Mouse (Mus musculus) midbrain, embryonic 15.5 days (tissue): ENCODE measurements at regions not wholly inside any gene's neighbourhood (a gene's known extent, or its start where the extent isn't known, plus 50 kb on each side); places are given as distances from the start of the nearest gene placed in this dataset.

Experiments
- ATAC-seq: fragments of 200-750 bp; cut with Nextera tagmentation; replicated peaks from 2 replicates; pipeline ENCODE4 v1.8.0; 2017; ENCODE audit warnings: moderate TSS enrichment
- H3K27ac ChIP-seq: fragments of 300-500 bp; sonication (generic); 2 replicates; pipeline ENCODE4 v1.5.1; 2015; ENCODE audit warnings: mild to moderate bottlenecking, inconsistent platforms
- H3K27me3 ChIP-seq: fragments of 300-500 bp; sonication (generic); replicated peaks from 2 replicates; pipeline ENCODE4 v1.6.1; 2015; ENCODE audit warnings: inconsistent platforms
- H3K36me3 ChIP-seq: fragments of 300-500 bp; sonication (generic); replicated peaks from 2 replicates; pipeline ENCODE4 v1.6.1; 2015; ENCODE audit warnings: inconsistent platforms
- H3K4me1 ChIP-seq: fragments of 300-500 bp; sonication (generic); 2 replicates; pipeline ENCODE4 v1.6.1; 2015; ENCODE audit warnings: inconsistent platforms
- H3K4me2 ChIP-seq: fragments of 300-500 bp; sonication (generic); 2 replicates; pipeline ENCODE4 v1.6.1; 2015; ENCODE audit warnings: inconsistent platforms, mild to moderate bottlenecking, moderate library complexity
- H3K4me3 ChIP-seq: fragments of 300-500 bp; sonication (generic); 2 replicates; pipeline ENCODE4 v1.5.1; 2015; ENCODE audit warnings: mild to moderate bottlenecking, inconsistent platforms
- H3K9ac ChIP-seq: fragments of 300-500 bp; sonication (generic); 2 replicates; pipeline ENCODE4 v1.6.1; 2015; ENCODE audit warnings: mild to moderate bottlenecking, inconsistent platforms
- H3K9me3 ChIP-seq: fragments of 300-500 bp; sonication (generic); 2 replicates; pipeline ENCODE4 v1.6.1; 2016; ENCODE audit warnings: inconsistent platforms
- WGBS: fragments of 180-500 bp; shearing (Covaris S2); methylation state at CpG from one replicate; pipeline ENCODE4 v1.1.7; 2015; ENCODE audit warnings: mixed read lengths; 5-methylcytosine and 5-hydroxymethylcytosine counted together

GRCm38 (mm10) chr3:60138319-60138718 is 56.6 kb downstream of the Sucnr1 start:
- H3K9ac ChIP-seq = no peak overlapping the region
- H3K4me3 ChIP-seq = no peak overlapping the region
- H3K4me2 ChIP-seq = no peak overlapping the region
- H3K4me1 ChIP-seq = no peaks in the 10 kb centered on the region
- ATAC-seq = no peak
- H3K27ac ChIP-seq = no peak overlapping the region
- no peaks in the 10 kb centered on the region for H3K27me3 ChIP-seq
- no peaks in the 10 kb centered on the region for H3K36me3 ChIP-seq
- H3K9me3 ChIP-seq = no peaks in the 10 kb centered on the region
- 89% methylated on average over 3 of the region's 3 CpGs for WGBS

- H3K9ac ChIP-seq = no peak overlapping the region
- no peak for ATAC-seq
- H3K9me3 ChIP-seq = no peaks in the 10 kb centered on the region
- H3K4me2 ChIP-seq = no peak overlapping the region
- no peaks in the 10 kb centered on the region for H3K4me1 ChIP-seq
- H3K27ac ChIP-seq = no peak overlapping the region
- no peaks in the 10 kb centered on the region for H3K27me3 ChIP-seq
- no peak overlapping the region for H3K4me3 ChIP-seq
- no peaks in the 10 kb centered on the region for H3K36me3 ChIP-seq
- WGBS = 87% methylated on average over 3 of the region's 3 CpGs
Measured at GRCm38 (mm10) chr3:60159865-60160264, 78.2 kb downstream of the Sucnr1 start.

GRCm38 (mm10) chr3:60167633-60168032 is 86.0 kb downstream of the Sucnr1 start:
- H3K4me3 ChIP-seq = no peak overlapping the region
- no peaks in the 10 kb centered on the region for H3K27me3 ChIP-seq
- no peaks in the 10 kb centered on the region for H3K9me3 ChIP-seq
- H3K4me1 ChIP-seq = no peaks in the 10 kb centered on the region
- H3K9ac ChIP-seq = no peak overlapping the region
- WGBS = 92% methylated on average over 3 of the region's 3 CpGs
- no peak overlapping the region for H3K4me2 ChIP-seq
- no peaks in the 10 kb centered on the region for H3K36me3 ChIP-seq
- ATAC-seq = no peak
- no peak overlapping the region for H3K27ac ChIP-seq

GRCm38 (mm10) chr3:60168135-60168926 is 86.7 kb downstream of the Sucnr1 start:
- 42% methylated on average over 2 of the region's 2 CpGs for WGBS
- Histone ChIP-seq H3K4me3 (no peak overlapping the region), H3K27me3 (no peaks in the 10 kb centered on the region), H3K9me3 (no peaks in the 10 kb centered on the region), H3K4me1 (no peaks in the 10 kb centered on the region), H3K27ac (no peak overlapping the region), H3K9ac (no peak overlapping the region), H3K4me2 (no peak overlapping the region), H3K36me3 (no peaks in the 10 kb centered on the region)
- ATAC-seq = no peak

- Histone ChIP-seq H3K36me3 (no peaks in the 10 kb centered on the region), H3K9ac (no peak overlapping the region)
- no peak for ATAC-seq
Measured at GRCm38 (mm10) chr3:60169606-60170005, 87.9 kb downstream of the Sucnr1 start.

GRCm38 (mm10) chr3:60184481-60184880 is 102.8 kb downstream of the Sucnr1 start:
- Histone ChIP-seq H3K27me3 (no peaks in the 10 kb centered on the region), H3K9ac (no peak overlapping the region), H3K9me3 (no peaks in the 10 kb centered on the region), H3K4me1 (no peaks in the 10 kb centered on the region), H3K4me3 (no peak overlapping the region), H3K36me3 (no peaks in the 10 kb centered on the region), H3K4me2 (no peak overlapping the region), H3K27ac (no peak overlapping the region)
- WGBS = 98% methylated on average over 2 of the region's 2 CpGs
- no peak for ATAC-seq

More at GRCm38 (mm10) chr3:60169606-60170005, 87.9 kb downstream of the Sucnr1 start:
- Histone ChIP-seq H3K27me3 (no peaks in the 10 kb centered on the region), H3K4me3 (no peak overlapping the region), H3K27ac (no peak overlapping the region), H3K4me1 (no peaks in the 10 kb centered on the region), H3K4me2 (no peak overlapping the region), H3K9me3 (no peaks in the 10 kb centered on the region)

- no peaks in the 10 kb centered on the region for H3K4me1 ChIP-seq
- H3K27me3 ChIP-seq = no peaks in the 10 kb centered on the region
- 95% methylated on average over 3 of the region's 3 CpGs for WGBS
- no peak overlapping the region for H3K9ac ChIP-seq
- H3K4me3 ChIP-seq = no peak overlapping the region
- no peak overlapping the region for H3K27ac ChIP-seq
- H3K9me3 ChIP-seq = no peaks in the 10 kb centered on the region
- H3K36me3 ChIP-seq = no peaks in the 10 kb centered on the region
- H3K4me2 ChIP-seq = no peak overlapping the region
- ATAC-seq = no peak
Measured at GRCm38 (mm10) chr3:60196031-60196430, 114.4 kb downstream of the Sucnr1 start.

- ATAC-seq = no peak
- WGBS = 60% methylated on average over 1 of the region's 1 CpGs
- no peaks in the 10 kb centered on the region for H3K36me3 ChIP-seq
- no peaks in the 10 kb centered on the region for H3K9me3 ChIP-seq
- no peaks in the 10 kb centered on the region for H3K4me1 ChIP-seq
- H3K4me3 ChIP-seq = no peak overlapping the region
- no peak overlapping the region for H3K4me2 ChIP-seq
- H3K9ac ChIP-seq = no peak overlapping the region
- no peaks in the 10 kb centered on the region for H3K27me3 ChIP-seq
- no peak overlapping the region for H3K27ac ChIP-seq
Measured at GRCm38 (mm10) chr3:60207936-60208335, 126.3 kb downstream of the Sucnr1 start.

- Histone ChIP-seq H3K4me2 (no peak overlapping the region), H3K9ac (no peak overlapping the region), H3K36me3 (no peaks in the 10 kb centered on the region), H3K9me3 (no peaks in the 10 kb centered on the region), H3K4me1 (no peaks in the 10 kb centered on the region), H3K27me3 (no peaks in the 10 kb centered on the region), H3K4me3 (no peak overlapping the region), H3K27ac (no peak overlapping the region)
- 84% methylated on average over 3 of the region's 3 CpGs for WGBS
- no peak for ATAC-seq
Measured at GRCm38 (mm10) chr3:60218938-60219337, 137.3 kb downstream of the Sucnr1 start.

- ATAC-seq = no peak
- H3K4me3 ChIP-seq = no peak overlapping the region
- no peak overlapping the region for H3K4me2 ChIP-seq
- no peaks in the 10 kb centered on the region for H3K4me1 ChIP-seq
- no peak overlapping the region for H3K9ac ChIP-seq
- H3K9me3 ChIP-seq = no peaks in the 10 kb centered on the region
- H3K36me3 ChIP-seq = no peaks in the 10 kb centered on the region
- no peak overlapping the region for H3K27ac ChIP-seq
- H3K27me3 ChIP-seq = no peaks in the 10 kb centered on the region
Measured at GRCm38 (mm10) chr3:60240664-60241063, 159.0 kb downstream of the Sucnr1 start.

- no peaks in the 10 kb centered on the region for H3K27me3 ChIP-seq
- H3K4me3 ChIP-seq = no peak overlapping the region
- no peak overlapping the region for H3K27ac ChIP-seq
- H3K9me3 ChIP-seq = no peaks in the 10 kb centered on the region
- ATAC-seq = no peak
- no peak overlapping the region for H3K4me2 ChIP-seq
- H3K36me3 ChIP-seq = no peaks in the 10 kb centered on the region
- WGBS = 93% methylated on average over 3 of the region's 3 CpGs
- no peak overlapping the region for H3K9ac ChIP-seq
- no peaks in the 10 kb centered on the region for H3K4me1 ChIP-seq
Measured at GRCm38 (mm10) chr3:60266666-60267415, 185.2 kb downstream of the Sucnr1 start.

- Histone ChIP-seq H3K4me2 (no peak overlapping the region), H3K27me3 (no peaks in the 10 kb centered on the region), H3K27ac (no peak overlapping the region), H3K4me3 (no peak overlapping the region), H3K36me3 (no peaks in the 10 kb centered on the region), H3K4me1 (no peaks in the 10 kb centered on the region), H3K9me3 (no peaks in the 10 kb centered on the region), H3K9ac (no peak overlapping the region)
- no peak for ATAC-seq
Measured at GRCm38 (mm10) chr3:60267416-60268174, 185.9 kb downstream of the Sucnr1 start.
